Mouse (Mus musculus): ENCODE measurements around the gene Olfr1346. TPM values are rescaled to one million over a fixed set of nuclear protein-coding genes. Genes with fewer than 3 reads are reported as not detected.
"Not testable (repeated sequence)": the region's sequence is repeated elsewhere in the genome, so short reads cannot be mapped to it uniquely, and the experiment has no call there.

Olfr1346 gene
- total and polyA plus RNA-seq, 2 experiments from 2014 or later = not detected

DNA sequence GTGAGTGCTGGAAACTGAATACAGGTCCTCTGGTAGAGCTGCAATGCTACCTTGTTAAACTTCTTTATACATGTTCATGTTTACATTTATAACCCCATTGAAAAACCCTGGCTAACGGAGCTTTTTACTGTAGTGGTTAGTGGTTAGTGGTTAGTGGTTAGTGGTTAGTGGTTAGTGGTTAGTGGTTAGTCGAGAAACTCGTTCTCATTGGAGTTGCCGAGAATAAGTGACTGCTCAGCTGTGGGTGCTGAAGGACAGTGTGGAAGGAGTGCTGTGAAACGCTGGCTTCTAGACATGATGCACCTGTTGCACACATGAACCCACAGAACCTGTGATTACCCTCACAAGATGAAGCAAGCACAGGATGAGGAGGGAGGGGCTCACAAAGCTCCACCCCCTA, 19.1 kb upstream of the Olfr1346 start:
- no peak overlapping the region for H3K27ac ChIP-seq (ENCODE audit: low read depth)
- H3K4me2 ChIP-seq (ENCODE audit: low read depth, low read length) = no peak overlapping the region
- no peak for ATAC-seq (ENCODE audit: insufficient read depth, low read depth)
- H3K9me3 ChIP-seq (replicated peaks; ENCODE audit: control insufficient read depth, low read length) = no peaks in the 10 kb centered on the region
- no peaks in the 10 kb centered on the region for H3K4me1 ChIP-seq (ENCODE audit: control insufficient read depth, insufficient read depth)
- no peaks in the 10 kb centered on the region for H3K27me3 ChIP-seq (ENCODE audit: control insufficient read depth, insufficient read depth, low read length)
- no peak for DNase-seq (ENCODE audit: low spot score)
- TF ChIP-seq EP300 (IDR thresholded peaks at IDR 0.05; ENCODE audit: low read depth) (no peak), CTCF (IDR thresholded peaks at IDR 0.05; ENCODE audit: low read depth) (no peak)
- H3K9ac ChIP-seq (replicated peaks; ENCODE audit: low read depth, low read length) = no peak overlapping the region
- H3K4me3 ChIP-seq (ENCODE audit: low read depth, low read length) = no peak overlapping the region
- 67% methylated on average over 5 of the region's 5 CpGs for WGBS
- H3K36me3 ChIP-seq (replicated peaks; ENCODE audit: control insufficient read depth, insufficient read depth, low read length) = no peaks in the 10 kb centered on the region

DNA sequence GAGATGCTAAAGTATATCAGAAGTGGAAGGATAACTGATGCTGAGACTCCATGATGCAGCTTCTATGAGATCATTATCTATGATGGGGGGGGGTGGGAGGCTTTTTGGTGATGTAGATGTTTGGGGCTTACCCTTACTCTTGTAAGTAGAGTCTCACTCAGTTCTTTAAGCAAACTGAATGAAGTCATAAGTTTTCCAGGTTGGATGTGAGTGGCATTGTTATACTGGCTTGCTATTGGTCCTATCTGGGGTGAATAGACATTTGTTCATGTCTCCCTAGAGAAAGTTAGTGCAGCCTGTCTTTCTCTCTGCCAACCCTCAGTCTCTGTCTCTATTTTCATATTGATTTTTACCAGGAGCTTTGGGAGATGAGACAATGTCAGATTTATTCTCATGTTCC, 11.0 kb upstream of the Olfr1346 start, which contains the start of gene Olfr1336:
Gene Olfr1336, plus strand, starts transcription at position 301 of the 400 bp plus-strand sequence.
- TF ChIP-seq CTCF (IDR thresholded peaks at IDR 0.05; ENCODE audit: low read depth) (no peak), EP300 (IDR thresholded peaks at IDR 0.05; ENCODE audit: low read depth) (no peak)
- Histone ChIP-seq H3K27ac (ENCODE audit: low read depth) (no peak within 1 kb of the TSS), H3K4me3 (ENCODE audit: low read depth, low read length) (no peak within 1 kb of the TSS), H3K36me3 (replicated peaks; ENCODE audit: control insufficient read depth, insufficient read depth, low read length) (no peaks in the 10 kb centered on the region), H3K27me3 (ENCODE audit: control insufficient read depth, insufficient read depth, low read length) (no peaks in the 10 kb centered on the region), H3K4me1 (ENCODE audit: control insufficient read depth, insufficient read depth) (no peaks in the 10 kb centered on the region), H3K9me3 (replicated peaks; ENCODE audit: control insufficient read depth, low read length) (no peaks in the 10 kb centered on the region), H3K4me2 (ENCODE audit: low read depth, low read length) (no peak within 1 kb of the TSS), H3K9ac (replicated peaks; ENCODE audit: low read depth, low read length) (no peak within 1 kb of the TSS)
- ATAC-seq (ENCODE audit: insufficient read depth, low read depth) (no peak), DNase-seq (ENCODE audit: low spot score) (no peak)

DNA sequence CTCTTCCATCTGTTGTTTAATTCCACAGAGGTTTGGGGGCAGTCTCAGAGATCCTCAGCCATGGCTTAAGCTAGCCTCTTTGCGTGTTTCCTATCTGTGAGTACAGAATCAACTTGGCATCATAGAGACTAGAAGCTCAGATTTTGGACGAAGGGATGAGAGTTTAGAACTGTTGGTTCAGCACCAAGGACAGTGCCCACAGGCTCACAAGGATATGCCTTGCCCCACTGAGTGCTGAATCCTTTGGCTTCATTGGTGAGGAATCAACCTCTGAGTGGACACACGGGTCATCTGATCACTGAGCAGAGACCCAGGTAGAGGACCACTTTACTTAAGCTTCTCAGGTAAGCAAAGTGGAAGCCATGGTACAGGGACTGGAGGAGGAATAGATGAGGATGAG, 10.5 kb upstream of the Olfr1346 start:
- no peaks in the 10 kb centered on the region for H3K27me3 ChIP-seq (ENCODE audit: control insufficient read depth, insufficient read depth, low read length)
- no peak overlapping the region for H3K4me3 ChIP-seq (ENCODE audit: low read depth, low read length)
- no peaks in the 10 kb centered on the region for H3K4me1 ChIP-seq (ENCODE audit: control insufficient read depth, insufficient read depth)
- DNase-seq (ENCODE audit: low spot score) (no peak), ATAC-seq (ENCODE audit: insufficient read depth, low read depth) (no peak)
- H3K36me3 ChIP-seq (replicated peaks; ENCODE audit: control insufficient read depth, insufficient read depth, low read length) = no peaks in the 10 kb centered on the region
- WGBS = 41% methylated on average over 3 of the region's 3 CpGs
- TF ChIP-seq EP300 (IDR thresholded peaks at IDR 0.05; ENCODE audit: low read depth) (no peak), CTCF (IDR thresholded peaks at IDR 0.05; ENCODE audit: low read depth) (no peak)
- no peaks in the 10 kb centered on the region for H3K9me3 ChIP-seq (replicated peaks; ENCODE audit: control insufficient read depth, low read length)
- no peak overlapping the region for H3K4me2 ChIP-seq (ENCODE audit: low read depth, low read length)
- no peak overlapping the region for H3K9ac ChIP-seq (replicated peaks; ENCODE audit: low read depth, low read length)
- no peak overlapping the region for H3K27ac ChIP-seq (ENCODE audit: low read depth)

DNA sequence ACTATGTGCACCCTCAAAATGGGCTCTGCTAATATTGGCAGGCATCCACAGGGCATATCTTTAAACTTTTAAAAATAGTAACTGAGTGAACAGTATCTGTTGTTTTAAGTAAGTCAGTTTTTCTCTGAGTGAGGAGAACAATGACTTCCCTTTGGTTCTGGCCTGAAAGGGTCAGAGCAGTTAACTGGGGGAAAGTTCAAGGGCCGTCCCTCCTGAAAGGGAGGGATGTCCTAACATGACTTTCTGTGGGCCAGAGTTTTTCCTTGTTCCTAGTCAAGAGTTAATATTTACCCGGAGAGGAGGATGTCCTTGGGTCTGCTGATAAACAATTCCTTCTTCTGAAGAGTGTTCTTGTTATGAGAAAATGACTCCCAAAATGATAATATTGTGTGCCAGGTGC, 10.7 kb downstream of the Olfr1346 start:
- H3K9me3 ChIP-seq (replicated peaks; ENCODE audit: control insufficient read depth, low read length); H3K4me2 ChIP-seq (ENCODE audit: low read depth, low read length); H3K4me3 ChIP-seq (ENCODE audit: low read depth, low read length); H3K36me3 ChIP-seq (replicated peaks; ENCODE audit: control insufficient read depth, insufficient read depth, low read length); DNase-seq (ENCODE audit: low spot score); H3K9ac ChIP-seq (replicated peaks; ENCODE audit: low read depth, low read length); H3K27ac ChIP-seq (ENCODE audit: low read depth); H3K27me3 ChIP-seq (ENCODE audit: control insufficient read depth, insufficient read depth, low read length); ATAC-seq (ENCODE audit: insufficient read depth, low read depth); H3K4me1 ChIP-seq (ENCODE audit: control insufficient read depth, insufficient read depth): not testable (repeated sequence)
- WGBS = 54% methylated on average over 2 of the region's 2 CpGs

DNA sequence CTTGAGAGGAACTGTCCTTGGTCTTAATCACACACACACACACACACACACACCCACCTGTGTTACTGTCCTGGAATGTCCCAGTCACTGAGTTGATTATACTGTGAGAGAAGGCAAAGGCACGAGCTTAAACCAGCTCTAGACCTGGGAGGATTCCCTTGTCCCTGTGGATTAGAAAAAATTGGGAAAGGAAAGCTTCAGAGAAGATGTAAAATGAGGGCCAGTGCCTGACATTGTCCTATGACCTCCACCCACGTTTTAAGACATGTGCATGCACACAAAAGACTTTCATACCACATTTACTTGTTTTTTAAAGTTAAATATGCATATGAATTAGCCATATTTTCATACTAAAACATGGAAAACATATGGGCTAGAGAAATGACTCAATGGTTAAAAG, 19.9 kb downstream of the Olfr1346 start, which contains the start of gene Olfr5:
Gene Olfr5, minus strand, starts transcription at position 101 of the 400 bp plus-strand sequence.
- WGBS = 21% methylated on average over 2 of the region's 2 CpGs
- no peak within 1 kb of the TSS for H3K4me2 ChIP-seq (ENCODE audit: low read depth, low read length)
- H3K36me3 ChIP-seq (replicated peaks; ENCODE audit: control insufficient read depth, insufficient read depth, low read length) = no peaks in the 10 kb centered on the region
- DNase-seq (ENCODE audit: low spot score) (no peak), ATAC-seq (ENCODE audit: insufficient read depth, low read depth) (no peak)
- H3K27ac ChIP-seq (ENCODE audit: low read depth) = no peak within 1 kb of the TSS
- no peaks in the 10 kb centered on the region for H3K4me1 ChIP-seq (ENCODE audit: control insufficient read depth, insufficient read depth)
- no peaks in the 10 kb centered on the region for H3K27me3 ChIP-seq (ENCODE audit: control insufficient read depth, insufficient read depth, low read length)
- H3K9me3 ChIP-seq (replicated peaks; ENCODE audit: control insufficient read depth, low read length) = peaks cover 3% of the 10 kb centered on the region
- no peak for TF ChIP-seq CTCF (IDR thresholded peaks at IDR 0.05; ENCODE audit: low read depth)
- no peak for TF ChIP-seq EP300 (IDR thresholded peaks at IDR 0.05; ENCODE audit: low read depth)
- H3K9ac ChIP-seq (replicated peaks; ENCODE audit: low read depth, low read length) = no peak within 1 kb of the TSS
- no peak within 1 kb of the TSS for H3K4me3 ChIP-seq (ENCODE audit: low read depth, low read length)

DNA sequence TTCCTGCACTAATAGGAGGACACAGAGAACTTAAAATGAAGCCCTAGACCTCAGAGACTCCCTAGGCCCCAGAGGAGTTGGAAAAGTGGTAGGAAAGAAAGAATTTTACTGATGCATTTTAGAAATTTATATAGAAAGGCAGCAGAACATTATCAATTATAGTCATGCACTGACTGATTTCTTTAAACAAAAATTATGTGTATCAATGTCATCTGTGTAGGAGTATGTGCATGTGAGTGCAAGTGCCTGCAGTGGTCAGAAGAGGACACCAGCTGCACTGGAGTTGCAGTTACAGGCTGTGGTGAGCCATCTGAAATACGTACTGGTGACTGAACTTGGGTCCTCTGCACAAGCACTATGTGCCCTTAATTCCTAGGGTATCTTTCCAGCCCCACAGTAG, 32.8 kb downstream of the Olfr1346 start, which contains the start of gene Olfr1347:
Gene Olfr1347, minus strand, starts transcription at position 101 of the 400 bp plus-strand sequence.
- H3K4me2 ChIP-seq (ENCODE audit: low read depth, low read length) = no peak within 1 kb of the TSS
- H3K4me3 ChIP-seq (ENCODE audit: low read depth, low read length) = no peak within 1 kb of the TSS
- ATAC-seq (ENCODE audit: insufficient read depth, low read depth) (no peak), DNase-seq (ENCODE audit: low spot score) (no peak)
- H3K9me3 ChIP-seq (replicated peaks; ENCODE audit: control insufficient read depth, low read length) = 0 out of 2 replicates have a peak, but pooled peaks cover 5% of the 10 kb centered on the region
- H3K27ac ChIP-seq (ENCODE audit: low read depth) = no peak within 1 kb of the TSS
- no peaks in the 10 kb centered on the region for H3K4me1 ChIP-seq (ENCODE audit: control insufficient read depth, insufficient read depth)
- H3K36me3 ChIP-seq (replicated peaks; ENCODE audit: control insufficient read depth, insufficient read depth, low read length) = no peaks in the 10 kb centered on the region
- no peak within 1 kb of the TSS for H3K9ac ChIP-seq (replicated peaks; ENCODE audit: low read depth, low read length)
- TF ChIP-seq CTCF (IDR thresholded peaks at IDR 0.05; ENCODE audit: low read depth) (no peak), EP300 (IDR thresholded peaks at IDR 0.05; ENCODE audit: low read depth) (no peak)
- H3K27me3 ChIP-seq (ENCODE audit: control insufficient read depth, insufficient read depth, low read length) = no peaks in the 10 kb centered on the region
- 32% methylated on average over 1 of the region's 1 CpGs for whole genome bisulfite sequencing
